Mouse (Mus musculus): ENCODE data around the gene Haao.
A peak's percentile ranks its signal among the peaks of the same experiment; 100 is the strongest.

Gene Haao

GRCm38 (mm10) chr17:83847815-83848214, at the start of gene Haao:
Haao (minus strand) TSS chr17:83847963.
- DNase-seq: no peak

GRCm38 (mm10) chr17:83897361-83897799, 49.6 kb upstream of the Haao start:
- DNase-seq: no peak

- peak; percentile 59 for DNase-seq
Measured at GRCm38 (mm10) chr17:83896723-83897122, 49.0 kb upstream of the Haao start.

GRCm38 (mm10) chr17:83895321-83895770, 47.6 kb upstream of the Haao start:
- no peak for DNase-seq

- DNase-seq: no peak
Measured at GRCm38 (mm10) chr17:83893134-83893533, 45.4 kb upstream of the Haao start.

GRCm38 (mm10) chr17:83891864-83892263, 44.1 kb upstream of the Haao start:
- no peak for DNase-seq

GRCm38 (mm10) chr17:83890373-83890696, 42.6 kb upstream of the Haao start:
- no peak for DNase-seq

- DNase-seq: peak; percentile 25
Measured at GRCm38 (mm10) chr17:83889691-83890372, 42.1 kb upstream of the Haao start.

- no peak for DNase-seq
Measured at GRCm38 (mm10) chr17:83889329-83889690, 41.5 kb upstream of the Haao start.

- DNase-seq: no peak
Measured at GRCm38 (mm10) chr17:83887241-83887640, 39.5 kb upstream of the Haao start.

GRCm38 (mm10) chr17:83886395-83886794, 38.6 kb upstream of the Haao start:
- no peak for DNase-seq

- DNase-seq: no peak
Measured at GRCm38 (mm10) chr17:83885750-83886149, 38.0 kb upstream of the Haao start.

- no peak for DNase-seq
Measured at GRCm38 (mm10) chr17:83885021-83885582, 37.3 kb upstream of the Haao start.

GRCm38 (mm10) chr17:83882788-83883187, 35.0 kb upstream of the Haao start:
- DNase-seq: no peak

GRCm38 (mm10) chr17:83881071-83881470, 33.3 kb upstream of the Haao start:
- DNase-seq: no peak

- DNase-seq: no peak
Measured at GRCm38 (mm10) chr17:83880174-83880710, 32.5 kb upstream of the Haao start.

GRCm38 (mm10) chr17:83879631-83880030, 31.9 kb upstream of the Haao start:
- DNase-seq: no peak

- no peak for DNase-seq
Measured at GRCm38 (mm10) chr17:83874610-83875009, 26.8 kb upstream of the Haao start.

- DNase-seq: peak; percentile 23
Measured at GRCm38 (mm10) chr17:83873363-83874141, 25.8 kb upstream of the Haao start.

GRCm38 (mm10) chr17:83872806-83873348, 25.1 kb upstream of the Haao start:
- DNase-seq: peak; percentile 84

- DNase-seq: no peak
Measured at GRCm38 (mm10) chr17:83871354-83871753, 23.6 kb upstream of the Haao start.

- DNase-seq: no peak
Measured at GRCm38 (mm10) chr17:83870385-83870784, 22.6 kb upstream of the Haao start.

- no peak for DNase-seq
Measured at GRCm38 (mm10) chr17:83866582-83866981, 18.8 kb upstream of the Haao start.

- DNase-seq: no peak
Measured at GRCm38 (mm10) chr17:83865366-83865765, 17.6 kb upstream of the Haao start.
